ENCODE assay signal across 19 mouse cellular contexts in the genomic region with DNA sequence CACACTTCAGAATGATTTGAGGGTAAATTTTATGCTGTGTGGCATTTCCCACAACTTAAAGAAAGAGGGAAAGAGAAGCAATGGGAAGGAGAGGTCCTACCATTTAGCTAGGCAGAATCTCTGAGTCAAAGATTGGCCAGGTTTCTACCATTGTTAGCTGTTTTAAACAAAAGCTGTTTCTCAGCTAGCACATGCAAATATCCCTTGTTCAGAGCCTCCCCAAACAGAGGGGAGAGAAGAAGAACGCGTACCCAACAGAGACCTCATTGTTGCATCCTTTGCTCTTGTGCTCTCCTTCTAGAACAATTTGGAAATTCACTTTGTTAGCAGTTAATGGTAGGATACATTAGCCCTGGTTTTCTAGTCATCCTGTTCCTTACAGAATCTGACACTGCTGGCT.
"Had no signal": no experiment of that assay in that cellular context is flagged by ENCODE, and none has a peak within 500 bp of the region (broad histone marks: within the 10 kb centered on the region; RNA-seq: fewer than 3 reads in every experiment).

No protein-coding gene starts in this region.

- H3K36me3 ChIP-seq: heart, embryonic 13.5 days; heart, embryonic 15.5 days; hindbrain, embryonic 13.5 days; hindbrain, embryonic 15.5 days; kidney, embryonic 15.5 days; limb, embryonic 13.5 days; limb, embryonic 15.5 days; liver, embryonic 12.5 days had no signal

- H3K4me3 ChIP-seq: heart, adult 2 months; heart, embryonic 13.5 days; heart, embryonic 15.5 days; hindbrain, embryonic 13.5 days; hindbrain, embryonic 15.5 days; kidney, embryonic 15.5 days; limb, embryonic 13.5 days; limb, embryonic 15.5 days; liver, embryonic 12.5 days had no signal

- H3K4me1 ChIP-seq: liver, embryonic 12.5 days had no signal

- DNase-seq: gastrocnemius, postnatal 14 days; gastrocnemius, postnatal 36 days; heart, adult 2 months; heart, postnatal 14 days; heart, postnatal 36 days; kidney, adult 11 months; kidney, postnatal 14 days; left cerebral cortex, postnatal 4 days had no signal

- H3K9me3 ChIP-seq: heart, embryonic 13.5 days; heart, embryonic 15.5 days; hindbrain, embryonic 13.5 days; hindbrain, embryonic 15.5 days; kidney, embryonic 15.5 days; limb, embryonic 13.5 days; limb, embryonic 15.5 days; liver, embryonic 12.5 days had no signal

- H3K27me3 ChIP-seq: heart, embryonic 13.5 days; heart, embryonic 15.5 days; hindbrain, embryonic 13.5 days; hindbrain, embryonic 15.5 days; kidney, embryonic 15.5 days; limb, embryonic 13.5 days; limb, embryonic 15.5 days; liver, embryonic 12.5 days had no signal

- H3K27ac ChIP-seq: heart, adult 2 months; heart, embryonic 13.5 days; heart, embryonic 15.5 days; hindbrain, embryonic 13.5 days; hindbrain, postnatal 0 days; kidney, embryonic 15.5 days; kidney, postnatal 0 days; limb, embryonic 13.5 days; limb, embryonic 15.5 days; liver, embryonic 12.5 days; liver, embryonic 14.5 days had no signal
